Mouse (Mus musculus): Measurements from ENCODE around the gene Spata31. TPM values are rescaled to one million over a fixed set of nuclear protein-coding genes. Genes with fewer than 3 reads are reported as not detected.

Spata31 gene
- not detected in 2 replicates for polyA plus RNA-seq (2012; rRNA removed)

GRCm38 (mm10) chr13:64917191-64917590 lies at the start of gene Spata31:
Gene Spata31 (plus strand): TSS chr13:64917406.

GRCm38 (mm10) chr13:64903585-64904208 lies 13.5 kb upstream of the Spata31 start, which contains the start of gene Cntnap3:
Gene Cntnap3 (minus strand): TSS chr13:64903955.

Other genes starting within 250 kb of the Spata31 start
- gene Cntnap3, start 13.5 kb upstream of the Spata31 start, polyA plus RNA-seq (2012; rRNA removed): under 0.01 TPM in 1 of 2 replicates, not detected in the other
- gene Spata31d1c, start 115.7 kb downstream of the Spata31 start, polyA plus RNA-seq (2012; rRNA removed): not detected in 2 replicates
- gene Prss47, start 135.4 kb downstream of the Spata31 start, polyA plus RNA-seq (2012; rRNA removed): not detected in 2 replicates
- gene Mfsd14b, start 195.6 kb downstream of the Spata31 start, polyA plus RNA-seq (2012; rRNA removed): 15.9 and 17.6 TPM in 2 replicates
- not detected in 2 replicates for gene Olfr465-ps1, start 220.7 kb downstream of the Spata31 start, polyA plus RNA-seq (2012; rRNA removed)
- gene Olfr466, start 232.8 kb downstream of the Spata31 start, polyA plus RNA-seq (2012; rRNA removed): not detected in 2 replicates

Data from liver, embryonic 14 days (tissue).